Mouse (Mus musculus): ENCODE results near the gene Msantd4.
"Not testable (repeated sequence)": the region's sequence is repeated elsewhere in the genome, so short reads cannot be mapped to it uniquely, and the experiment has no call there.

The Msantd4 gene

GRCm38 (mm10) chr9:4375828-4376639, at the start of gene Msantd4:
TSS of gene Msantd4 (plus strand) at chr9:4376562.
- DNase-seq: peak; percentile 99

GRCm38 (mm10) chr9:4353163-4353562, 23.2 kb upstream of the Msantd4 start:
- DNase-seq: no peak

- peak; percentile 41 for DNase-seq
Observed at GRCm38 (mm10) chr9:4376640-4377120, 318 bp downstream of the Msantd4 start.

- DNase-seq: not testable (repeated sequence)
Observed at GRCm38 (mm10) chr9:4400801-4401200, 24.4 kb downstream of the Msantd4 start.
